Mouse (Mus musculus): ENCODE data around the gene Sgms1. TPM values are rescaled to one million over a fixed set of nuclear protein-coding genes. Genes with fewer than 3 reads are reported as not detected.

Sgms1 gene
- polyA plus RNA-seq, 1 experiment from 2014 or later, result 21.5 TPM

GRCm38 (mm10) chr19:32260869-32261688 is 128.4 kb downstream of the Sgms1 start:
- WGBS, result 57% methylated on average over 8 of the region's 8 CpGs
- no peak overlapping the region for H3K27ac ChIP-seq
- H3K36me3 ChIP-seq (replicated peaks), result no peaks in the 10 kb centered on the region
- H3K27me3 ChIP-seq (replicated peaks), result no peaks in the 10 kb centered on the region
- no peak overlapping the region for H3K4me3 ChIP-seq
- no peaks in the 10 kb centered on the region for H3K4me1 ChIP-seq
- H3K4me2 ChIP-seq, result no peak overlapping the region
- no peak for ATAC-seq (replicated peaks)
- H3K9me3 ChIP-seq, result no peaks in the 10 kb centered on the region
- no peak overlapping the region for H3K9ac ChIP-seq

GRCm38 (mm10) chr19:32259830-32260229 is 129.7 kb downstream of the Sgms1 start:
- Histone ChIP-seq H3K4me2 (no peak overlapping the region), H3K36me3 (replicated peaks) (no peaks in the 10 kb centered on the region), H3K27ac (no peak overlapping the region), H3K4me1 (0 out of 2 replicates have a peak, but pooled peaks cover 7% of the 10 kb centered on the region), H3K9ac (no peak overlapping the region), H3K9me3 (no peaks in the 10 kb centered on the region), H3K27me3 (replicated peaks) (no peaks in the 10 kb centered on the region), H3K4me3 (no peak overlapping the region)
- WGBS, result 95% methylated on average over 2 of the region's 2 CpGs
- no peak for ATAC-seq (replicated peaks)

GRCm38 (mm10) chr19:32259048-32259447 is 130.5 kb downstream of the Sgms1 start:
- Histone ChIP-seq H3K27me3 (replicated peaks) (no peaks in the 10 kb centered on the region), H3K9me3 (no peaks in the 10 kb centered on the region), H3K27ac (no peak overlapping the region), H3K4me1 (0 out of 2 replicates have a peak, but pooled peaks cover 9% of the 10 kb centered on the region), H3K4me2 (no peak overlapping the region), H3K4me3 (no peak overlapping the region), H3K9ac (no peak overlapping the region), H3K36me3 (replicated peaks) (no peaks in the 10 kb centered on the region)
- ATAC-seq (replicated peaks), result no peak
- 87% methylated on average over 4 of the region's 4 CpGs for WGBS

GRCm38 (mm10) chr19:32258146-32258545 is 131.4 kb downstream of the Sgms1 start:
- Histone ChIP-seq H3K27me3 (replicated peaks) (no peaks in the 10 kb centered on the region), H3K36me3 (replicated peaks) (no peaks in the 10 kb centered on the region), H3K4me3 (no peak overlapping the region), H3K9me3 (no peaks in the 10 kb centered on the region), H3K4me1 (0 out of 2 replicates have a peak, but pooled peaks cover 9% of the 10 kb centered on the region), H3K4me2 (no peak overlapping the region), H3K27ac (no peak overlapping the region), H3K9ac (no peak overlapping the region)
- no peak for ATAC-seq (replicated peaks)
- 69% methylated on average over 5 of the region's 5 CpGs for WGBS

GRCm38 (mm10) chr19:32257616-32258015 is 131.9 kb downstream of the Sgms1 start:
- WGBS, result 90% methylated on average over 3 of the region's 3 CpGs
- no peaks in the 10 kb centered on the region for H3K36me3 ChIP-seq (replicated peaks)
- H3K9me3 ChIP-seq, result no peaks in the 10 kb centered on the region
- no peak overlapping the region for H3K4me3 ChIP-seq
- no peaks in the 10 kb centered on the region for H3K27me3 ChIP-seq (replicated peaks)
- no peak overlapping the region for H3K4me2 ChIP-seq
- 0 out of 2 replicates have a peak, but pooled peaks cover 9% of the 10 kb centered on the region for H3K4me1 ChIP-seq
- no peak overlapping the region for H3K9ac ChIP-seq
- no peak overlapping the region for H3K27ac ChIP-seq
- ATAC-seq (replicated peaks), result no peak

GRCm38 (mm10) chr19:32256706-32257415 is 132.7 kb downstream of the Sgms1 start:
- Histone ChIP-seq H3K4me3 (no peak overlapping the region), H3K9ac (no peak overlapping the region), H3K27me3 (replicated peaks) (no peaks in the 10 kb centered on the region), H3K27ac (no peak overlapping the region), H3K9me3 (no peaks in the 10 kb centered on the region), H3K4me1 (0 out of 2 replicates have a peak, but pooled peaks cover 9% of the 10 kb centered on the region), H3K36me3 (replicated peaks) (no peaks in the 10 kb centered on the region), H3K4me2 (no peak overlapping the region)
- 73% methylated on average over 4 of the region's 4 CpGs for WGBS
- 0 out of 2 replicates have a peak, but pooled peaks have one; percentile 19 for ATAC-seq (replicated peaks)

GRCm38 (mm10) chr19:32255429-32256185 is 133.9 kb downstream of the Sgms1 start:
- no peaks in the 10 kb centered on the region for H3K9me3 ChIP-seq
- H3K4me2 ChIP-seq, result no peak overlapping the region
- 0 out of 2 replicates have a peak, but pooled peaks cover 9% of the 10 kb centered on the region for H3K4me1 ChIP-seq
- WGBS, result 21% methylated on average over 6 of the region's 6 CpGs
- no peak for ATAC-seq (replicated peaks)
- H3K27ac ChIP-seq, result 0 out of 2 replicates have a peak overlapping the region, but pooled peaks have one; percentile 12
- no peaks in the 10 kb centered on the region for H3K27me3 ChIP-seq (replicated peaks)
- no peak overlapping the region for H3K4me3 ChIP-seq
- H3K36me3 ChIP-seq (replicated peaks), result no peaks in the 10 kb centered on the region
- H3K9ac ChIP-seq, result no peak overlapping the region

- H3K4me2 ChIP-seq, result no peak overlapping the region
- 30% methylated on average over 8 of the region's 8 CpGs for WGBS
- 0 out of 2 replicates have a peak, but pooled peaks cover 9% of the 10 kb centered on the region for H3K4me1 ChIP-seq
- H3K9ac ChIP-seq, result no peak overlapping the region
- 0 out of 2 replicates have a peak overlapping the region, but pooled peaks have one; percentile 12 for H3K27ac ChIP-seq
- no peak overlapping the region for H3K4me3 ChIP-seq
- no peak for ATAC-seq (replicated peaks)
- H3K36me3 ChIP-seq (replicated peaks), result no peaks in the 10 kb centered on the region
- no peaks in the 10 kb centered on the region for H3K9me3 ChIP-seq
- no peaks in the 10 kb centered on the region for H3K27me3 ChIP-seq (replicated peaks)
Measured at GRCm38 (mm10) chr19:32254739-32255344, 134.7 kb downstream of the Sgms1 start.

- Histone ChIP-seq H3K27me3 (replicated peaks) (no peaks in the 10 kb centered on the region), H3K4me1 (0 out of 2 replicates have a peak, but pooled peaks cover 9% of the 10 kb centered on the region), H3K4me3 (no peak overlapping the region), H3K9ac (no peak overlapping the region), H3K27ac (no peak overlapping the region), H3K4me2 (no peak overlapping the region), H3K9me3 (no peaks in the 10 kb centered on the region), H3K36me3 (replicated peaks) (no peaks in the 10 kb centered on the region)
- 61% methylated on average over 2 of the region's 2 CpGs for WGBS
- ATAC-seq (replicated peaks), result no peak
Measured at GRCm38 (mm10) chr19:32254204-32254603, 135.3 kb downstream of the Sgms1 start.

- no peaks in the 10 kb centered on the region for H3K27me3 ChIP-seq (replicated peaks)
- H3K4me3 ChIP-seq, result no peak overlapping the region
- no peak overlapping the region for H3K9ac ChIP-seq
- ATAC-seq (replicated peaks), result no peak
- no peaks in the 10 kb centered on the region for H3K9me3 ChIP-seq
- 0 out of 2 replicates have a peak, but pooled peaks cover 9% of the 10 kb centered on the region for H3K4me1 ChIP-seq
- no peak overlapping the region for H3K4me2 ChIP-seq
- H3K36me3 ChIP-seq (replicated peaks), result no peaks in the 10 kb centered on the region
- 90% methylated on average over 7 of the region's 7 CpGs for WGBS
- H3K27ac ChIP-seq, result no peak overlapping the region
Measured at GRCm38 (mm10) chr19:32252987-32253386, 136.5 kb downstream of the Sgms1 start.

GRCm38 (mm10) chr19:32252451-32252850 is 137.1 kb downstream of the Sgms1 start:
- Histone ChIP-seq H3K4me3 (no peak overlapping the region), H3K27me3 (replicated peaks) (no peaks in the 10 kb centered on the region), H3K36me3 (replicated peaks) (no peaks in the 10 kb centered on the region), H3K9ac (no peak overlapping the region), H3K4me2 (no peak overlapping the region), H3K4me1 (0 out of 2 replicates have a peak, but pooled peaks cover 9% of the 10 kb centered on the region), H3K9me3 (no peaks in the 10 kb centered on the region), H3K27ac (no peak overlapping the region)
- ATAC-seq (replicated peaks), result no peak
- WGBS, result 80% methylated on average over 3 of the region's 3 CpGs

All from midbrain, embryonic 15.5 days (tissue).